Mouse (Mus musculus) kidney, embryonic 16.5 days (tissue): ENCODE measurements at regions not wholly inside any gene's neighbourhood (a gene's known extent, or its start where the extent isn't known, plus 50 kb on each side); places are given as distances from the start of the nearest gene placed in this dataset.

ENCODE experiments used
- ATAC-seq: fragments of 200-750 bp; cut with Nextera tagmentation; 2 replicates; pipeline ENCODE4 v1.8.0; 2017; ENCODE audit warnings: moderate TSS enrichment; ENCODE audit not compliant: low FRiP score, low TSS enrichment
- H3K27ac ChIP-seq: fragments of 300-500 bp; sonication (generic); 2 replicates; pipeline ENCODE4 v1.5.1; 2014; ENCODE audit warnings: low read length
- H3K27me3 ChIP-seq: fragments of 300-500 bp; sonication (generic); 2 replicates; pipeline ENCODE4 v1.6.1; 2014; ENCODE audit warnings: low read length, control low read depth, mixed read lengths; ENCODE audit not compliant: insufficient read depth
- H3K36me3 ChIP-seq: fragments of 300-500 bp; sonication (generic); 2 replicates; pipeline ENCODE4 v1.6.1; 2014; ENCODE audit warnings: low read length, control low read depth, mixed read lengths; ENCODE audit not compliant: insufficient read depth
- H3K4me1 ChIP-seq: fragments of 300-500 bp; sonication (generic); 2 replicates; pipeline ENCODE4 v1.6.1; 2014; ENCODE audit warnings: low read length, control low read depth, mixed read lengths; ENCODE audit not compliant: insufficient read depth
- H3K4me2 ChIP-seq: fragments of 300-500 bp; sonication (generic); replicated peaks from 2 replicates; pipeline ENCODE4 v1.6.1; 2014; ENCODE audit warnings: low read depth, low read length
- H3K4me3 ChIP-seq: fragments of 300-500 bp; sonication (generic); 2 replicates; pipeline ENCODE4 v1.5.1; 2014; ENCODE audit warnings: mild to moderate bottlenecking, low read length
- H3K9ac ChIP-seq: fragments of 300-500 bp; sonication (generic); replicated peaks from 2 replicates; pipeline ENCODE4 v1.6.1; 2014; ENCODE audit warnings: low read length
- H3K9me3 ChIP-seq: fragments of 300-500 bp; sonication (generic); 2 replicates; pipeline ENCODE4 v1.6.1; 2016; ENCODE audit warnings: low read length, control low read depth
- WGBS: fragments of 180-500 bp; shearing (Covaris S2); extraction: QIAGEN DNeasy Blood & Tissue Kit; methylation state at CpG from one replicate; pipeline ENCODE4 v1.1.7; 2014; 5-methylcytosine and 5-hydroxymethylcytosine counted together

DNA sequence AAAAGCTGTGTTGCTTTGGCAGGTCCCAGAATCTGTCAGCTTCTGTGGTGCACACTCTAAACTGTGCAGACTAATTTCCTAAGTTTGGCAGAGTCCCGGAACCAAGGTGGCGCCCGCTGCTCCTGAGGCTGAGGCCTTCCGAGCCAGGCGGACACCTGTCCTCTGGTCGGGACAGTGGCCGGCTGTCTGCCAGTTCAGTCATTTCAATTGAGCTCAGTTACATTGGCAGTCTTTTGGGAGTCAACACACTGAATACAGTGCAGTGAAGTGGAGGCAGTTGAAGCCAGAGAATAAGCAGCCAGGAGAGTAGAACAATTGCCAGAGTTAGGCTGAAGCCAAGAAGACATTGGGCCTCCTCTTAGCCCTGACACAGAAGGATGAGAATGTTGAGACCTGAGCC lies 164.2 kb downstream of the Cdh19 start:
- no peaks in the 10 kb centered on the region for H3K36me3 ChIP-seq
- H3K4me1 ChIP-seq: no peaks in the 10 kb centered on the region
- no peak overlapping the region for H3K27ac ChIP-seq
- H3K9me3 ChIP-seq: no peaks in the 10 kb centered on the region
- H3K4me2 ChIP-seq: no peak overlapping the region
- H3K9ac ChIP-seq: no peak overlapping the region
- ATAC-seq: no peak
- 91% methylated on average over 7 of the region's 7 CpGs for WGBS
- H3K4me3 ChIP-seq: no peak overlapping the region
- no peaks in the 10 kb centered on the region for H3K27me3 ChIP-seq

DNA sequence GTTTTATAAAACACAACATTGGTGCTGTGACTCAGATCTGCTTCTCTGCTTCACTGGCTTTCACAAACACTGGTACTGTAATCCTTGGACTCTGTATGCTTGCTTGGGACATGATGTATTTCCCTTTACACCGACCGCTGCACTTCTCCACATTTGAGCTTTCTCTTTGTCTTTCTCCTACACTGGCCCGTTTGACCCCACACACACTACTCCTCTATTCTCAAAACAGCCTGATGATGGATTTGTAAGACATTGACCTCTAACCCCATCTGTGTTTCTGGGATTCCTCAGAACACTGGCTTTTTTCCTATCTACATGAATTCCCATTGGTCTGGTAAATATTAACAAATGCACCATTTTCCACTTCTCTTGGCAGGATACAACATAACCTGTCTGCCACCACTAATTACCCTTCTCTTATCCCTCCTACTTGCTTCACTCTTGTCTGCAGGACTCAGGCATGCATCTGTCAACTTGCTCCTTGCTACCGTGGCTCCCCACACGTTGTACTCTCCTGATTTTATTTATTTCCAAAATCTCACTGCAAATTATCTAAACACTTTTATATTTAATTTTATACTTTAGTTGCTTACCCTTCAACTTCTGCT lies 178.1 kb downstream of the Cdh19 start:
- Histone ChIP-seq H3K9me3 (no peaks in the 10 kb centered on the region), H3K4me1 (no peaks in the 10 kb centered on the region), H3K36me3 (no peaks in the 10 kb centered on the region), H3K4me3 (no peak overlapping the region), H3K9ac (no peak overlapping the region), H3K4me2 (no peak overlapping the region), H3K27me3 (no peaks in the 10 kb centered on the region), H3K27ac (no peak overlapping the region)
- peak; percentile 86 for ATAC-seq
- 27% methylated on average over 5 of the region's 5 CpGs for WGBS

DNA sequence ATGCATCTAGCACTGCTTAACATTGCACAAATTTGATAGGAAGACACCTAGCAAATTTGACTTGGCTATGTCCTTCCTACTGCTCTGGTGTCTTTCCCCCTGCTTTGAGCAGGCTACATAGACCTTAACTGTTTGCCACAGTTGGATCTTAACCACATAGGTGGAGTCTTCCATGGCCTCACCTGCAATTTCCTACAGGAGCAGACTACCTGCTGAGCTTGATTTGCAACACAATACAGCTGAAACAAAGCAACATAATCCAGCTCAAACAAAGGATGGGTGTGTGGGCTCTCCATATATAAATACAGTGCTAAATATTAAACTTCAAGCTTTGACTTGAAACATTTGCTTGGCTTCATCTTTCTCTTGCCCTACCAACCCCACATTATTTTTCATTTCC lies 186.8 kb downstream of the Cdh19 start:
- Histone ChIP-seq H3K27me3 (no peaks in the 10 kb centered on the region), H3K9me3 (no peaks in the 10 kb centered on the region), H3K4me1 (no peaks in the 10 kb centered on the region), H3K4me3 (no peak overlapping the region), H3K27ac (no peak overlapping the region), H3K4me2 (no peak overlapping the region), H3K36me3 (no peaks in the 10 kb centered on the region), H3K9ac (no peak overlapping the region)
- no peak for ATAC-seq

DNA sequence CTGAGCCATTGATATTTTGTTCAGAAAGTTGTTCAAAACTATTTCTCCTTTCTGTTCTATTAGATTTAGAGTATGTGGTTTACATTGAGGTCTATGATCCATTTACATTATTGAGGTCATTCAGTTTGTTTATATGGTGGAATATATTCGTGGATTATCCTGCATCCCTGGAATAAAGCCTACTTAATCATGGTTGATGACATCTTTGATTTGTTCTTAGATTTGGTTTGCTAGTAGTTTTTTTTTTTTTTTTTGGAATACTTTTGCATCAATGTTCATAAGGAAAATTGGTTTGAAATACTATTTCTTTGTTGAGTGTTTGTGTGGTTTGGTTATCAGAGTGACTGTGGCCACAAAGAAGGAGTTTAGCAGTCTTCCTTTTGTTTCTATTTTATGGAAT lies 202.0 kb downstream of the Cdh19 start:
- 77% methylated on average over 1 of the region's 1 CpGs for WGBS
- Histone ChIP-seq H3K27ac (no peak overlapping the region), H3K4me2 (no peak overlapping the region), H3K27me3 (no peaks in the 10 kb centered on the region), H3K36me3 (no peaks in the 10 kb centered on the region), H3K9ac (no peak overlapping the region), H3K9me3 (no peaks in the 10 kb centered on the region), H3K4me3 (no peak overlapping the region), H3K4me1 (no peaks in the 10 kb centered on the region)
- no peak for ATAC-seq

DNA sequence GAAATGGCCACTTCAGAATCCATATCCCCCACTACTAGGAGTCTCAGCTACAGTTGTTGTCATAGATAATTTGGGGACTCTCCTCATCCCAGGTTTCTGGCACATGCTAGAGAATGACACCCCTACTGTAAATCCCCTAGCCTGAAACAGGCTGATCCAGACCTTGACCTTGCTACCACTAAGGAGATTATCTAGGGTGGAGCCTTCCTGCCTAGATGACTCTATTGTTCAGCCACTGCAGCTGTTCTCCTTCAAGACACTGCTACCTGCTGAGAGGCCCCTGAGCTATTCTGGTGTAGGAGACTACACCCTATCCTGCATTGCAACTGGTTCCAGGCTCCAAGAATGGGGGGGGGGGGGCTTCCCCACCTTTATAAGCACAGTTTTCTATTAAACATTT lies 202.5 kb downstream of the Cdh19 start:
- ATAC-seq: no peak
- H3K9ac ChIP-seq: no peak overlapping the region

DNA sequence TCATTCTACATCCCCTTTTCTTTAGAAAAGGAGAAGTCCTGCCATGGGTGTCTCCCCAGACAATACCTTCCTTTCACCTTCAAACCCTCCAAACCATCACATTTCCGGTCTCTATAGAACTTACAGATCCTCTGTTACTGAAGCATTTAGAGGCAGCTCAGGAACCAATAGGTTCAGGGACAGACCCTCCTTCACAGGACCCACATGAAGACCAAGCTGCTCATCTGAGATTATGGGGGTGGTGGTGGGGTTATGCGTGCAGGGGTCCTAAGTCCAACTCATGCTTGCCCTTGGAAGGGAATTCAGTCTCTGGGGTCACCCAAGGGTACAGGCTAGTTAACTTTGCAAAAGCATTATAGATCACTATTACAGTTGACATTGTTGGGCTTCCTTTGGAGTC lies 203.3 kb downstream of the Cdh19 start:
- WGBS: 99% methylated on average over 2 of the region's 2 CpGs
- Histone ChIP-seq H3K9me3 (no peaks in the 10 kb centered on the region), H3K9ac (no peak overlapping the region), H3K4me2 (no peak overlapping the region), H3K27ac (no peak overlapping the region), H3K4me1 (no peaks in the 10 kb centered on the region), H3K27me3 (no peaks in the 10 kb centered on the region), H3K4me3 (no peak overlapping the region), H3K36me3 (no peaks in the 10 kb centered on the region)
- ATAC-seq: no peak

More for the DNA sequence above, 202.5 kb downstream of the Cdh19 start:
- no peak overlapping the region for H3K4me2 ChIP-seq
- H3K9me3 ChIP-seq: no peaks in the 10 kb centered on the region
- no peak overlapping the region for H3K4me3 ChIP-seq
- no peaks in the 10 kb centered on the region for H3K4me1 ChIP-seq
- no peaks in the 10 kb centered on the region for H3K27me3 ChIP-seq
- H3K27ac ChIP-seq: no peak overlapping the region
- no peaks in the 10 kb centered on the region for H3K36me3 ChIP-seq

DNA sequence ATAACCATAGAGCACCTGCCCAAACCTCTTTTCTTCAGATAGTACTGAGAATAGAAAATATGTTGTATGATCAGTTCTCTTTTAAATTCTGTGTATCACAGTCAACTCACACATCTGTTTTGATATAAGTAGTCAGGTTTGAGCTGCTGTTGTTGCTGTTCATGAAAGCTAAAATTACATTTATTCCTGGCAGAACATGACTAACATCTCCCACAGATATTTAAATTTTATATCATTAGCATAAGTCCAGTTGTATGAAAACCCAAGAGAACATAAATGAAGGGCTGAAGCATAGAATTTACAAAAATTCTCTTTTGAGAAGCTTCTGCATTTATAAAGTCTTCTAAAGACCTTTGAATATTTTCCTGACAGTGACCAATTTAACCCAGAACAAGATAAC lies 252.5 kb downstream of the Cdh19 start:
- Histone ChIP-seq H3K4me1 (no peaks in the 10 kb centered on the region), H3K4me3 (no peak overlapping the region), H3K36me3 (no peaks in the 10 kb centered on the region), H3K27ac (no peak overlapping the region), H3K27me3 (no peaks in the 10 kb centered on the region), H3K4me2 (no peak overlapping the region), H3K9me3 (no peaks in the 10 kb centered on the region), H3K9ac (no peak overlapping the region)
- ATAC-seq: no peak
